Mouse (Mus musculus) layer of hippocampus, adult 11-12 months (tissue): ENCODE measurements around the gene Tpt1.

Source experiments
- DNase-seq: peaks from one replicate; pipeline ENCODE4 v3.0.0; 2022; ENCODE audit warnings: low spot score

Tpt1 gene

GRCm38 (mm10) chr14:75877297-75877696 is 32.4 kb downstream of the Tpt1 start:
- DNase-seq, result no peak

- DNase-seq, result no peak
These were observed 34.1 kb downstream of the Tpt1 start for GRCm38 (mm10) chr14:75878980-75879379.

DNA sequence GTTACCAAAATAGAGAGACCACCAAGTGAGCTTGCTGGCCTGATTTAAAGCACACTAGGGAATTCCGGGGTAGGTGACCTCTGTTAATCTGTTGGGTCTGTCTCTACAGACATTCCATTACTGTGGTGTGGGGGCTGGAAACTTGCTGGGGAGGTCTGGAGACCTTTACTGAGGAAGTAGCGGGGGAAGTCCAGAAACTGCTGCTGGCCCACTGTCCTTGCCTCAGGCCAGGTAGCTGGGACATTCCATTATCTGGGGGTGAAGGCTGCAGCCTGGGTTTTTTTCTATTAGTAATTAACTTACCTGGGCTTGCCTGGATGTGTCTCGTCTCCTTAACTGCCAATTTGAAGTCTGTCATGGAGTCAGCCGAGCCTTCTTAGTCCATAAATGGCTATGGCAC is 37.0 kb downstream of the Tpt1 start:
- DNase-seq, result no peak

DNA sequence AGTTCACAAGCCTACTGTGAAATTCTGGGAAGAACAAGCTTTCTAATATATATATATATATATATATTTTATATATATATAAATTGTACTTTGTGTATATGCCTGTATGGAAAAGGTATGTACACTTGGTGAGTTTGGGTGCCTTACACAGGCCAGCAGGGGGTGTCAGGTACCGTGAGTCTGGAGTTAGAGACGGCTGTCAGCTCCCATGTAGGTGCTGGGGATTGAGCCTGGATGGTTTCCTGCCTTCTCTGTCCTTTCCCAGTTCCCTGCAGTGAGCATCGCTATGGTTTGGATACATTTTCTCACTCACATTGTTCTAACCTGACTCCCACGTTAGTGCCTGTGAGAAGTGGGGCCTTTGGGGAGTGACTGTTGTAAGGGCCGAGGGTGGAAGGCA is 38.4 kb downstream of the Tpt1 start:
- DNase-seq, result no peak

DNA sequence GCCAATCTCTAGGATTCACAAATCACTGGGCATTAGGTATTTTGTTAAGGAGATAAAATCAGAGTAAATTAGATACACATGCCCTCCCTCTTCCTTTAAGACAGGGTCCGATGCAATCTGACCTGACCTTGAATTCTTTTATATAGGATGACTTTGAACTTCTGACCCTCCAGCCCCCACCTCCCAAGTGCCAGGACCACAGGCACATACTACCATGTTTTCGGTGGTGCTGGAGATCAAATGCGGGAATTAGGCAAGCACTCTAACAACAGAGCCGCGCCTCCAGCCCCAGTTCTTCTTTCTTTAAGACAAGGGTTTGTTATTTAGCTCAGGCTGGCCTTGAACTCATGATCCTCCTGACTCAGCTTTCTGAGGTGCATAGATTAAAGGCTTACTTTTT is 39.0 kb downstream of the Tpt1 start:
- no peak for DNase-seq

- DNase-seq, result peak; percentile 83
These were observed 47.2 kb downstream of the Tpt1 start for GRCm38 (mm10) chr14:75892118-75892517.
